Mouse (Mus musculus) C2C12 (cell line): ENCODE results near the gene Strip1.

Source experiments
- CTCF ChIP-seq: IDR thresholded peaks from one replicate; pipeline ENCODE4 v1.5.1; 2011; ENCODE audit not compliant: control insufficient read depth, insufficient read depth, insufficient read length
- MAX ChIP-seq: IDR thresholded peaks from one replicate; pipeline ENCODE4 v1.6.1; 2011; ENCODE audit warnings: mild to moderate bottlenecking, control low read depth
- MYOD1 ChIP-seq: IDR thresholded peaks from one replicate; pipeline ENCODE4 v1.6.1; 2011; ENCODE audit warnings: low read depth; ENCODE audit not compliant: control insufficient read depth, insufficient read length
- MYOG ChIP-seq: IDR thresholded peaks from one replicate; pipeline ENCODE4 v1.6.1; 2011; ENCODE audit not compliant: control insufficient read depth, insufficient read length; ENCODE audit errors: extremely low read depth
- USF1 ChIP-seq: IDR thresholded peaks from one replicate; pipeline ENCODE4 v1.6.1; 2011; ENCODE audit warnings: low read depth, mild to moderate bottlenecking, control low read depth, moderate library complexity

- no peak for TF ChIP-seq USF1
- TF ChIP-seq CTCF: no peak
- TF ChIP-seq MAX: no peak
- no peak for TF ChIP-seq MYOG
- no peak for TF ChIP-seq MYOD1
Measured at GRCm38 (mm10) chr3:107593632-107594031, 37.9 kb downstream of the Strip1 start.
